In genomic region chr8:123101735-123102685, GRCm38 (mm10) we compare ENCODE assay signal across 8 mouse cellular contexts. TPM values are rescaled to one million over a fixed set of nuclear protein-coding genes. Genes with fewer than 3 reads are reported as not detected.
DNase-seq lines count a peak whose midpoint lies in the region; ATAC-seq lines count a peak whose summit lies in the region.

Gene Rpl13 (plus strand): TSS chr8:123102350.

- H3K36me3 ChIP-seq in hindbrain, embryonic 15.5 days = peaks cover 36% of the 10 kb centered on the region

- 2% methylated on average over 55 of the region's 56 CpGs for WGBS in hindbrain, embryonic 15.5 days

- peaks cover 23% of the 10 kb centered on the region for H3K4me1 ChIP-seq in hindbrain, embryonic 15.5 days (replicated peaks)

- DNase-seq in T-cell, adult 2 months (ENCODE audit: low spot score) = peak; percentile 86
- peak; percentile 97 to 98 for DNase-seq in cerebellum, postnatal 36 days
- DNase-seq in frontal cortex, postnatal 36 days (ENCODE audit: low spot score in 2 of 2) = peak; percentile 97 to 99
- peak; percentile 95 for DNase-seq in left cerebral cortex, adult 11 months (ENCODE audit: low spot score)
- DNase-seq in lung, postnatal 4 days = peak; percentile 98
- peak; percentile 88 for DNase-seq in retina, postnatal 7 days (ENCODE audit: low read depth, low spot score)
- peak; percentile 95 for DNase-seq in urinary bladder, adult 2 months (ENCODE audit: low spot score)

- H3K4me3 ChIP-seq in hindbrain, embryonic 15.5 days = peak within 1 kb of the TSS; percentile 58

- H3K27me3 ChIP-seq in hindbrain, embryonic 15.5 days = no peaks in the 10 kb centered on the region

- H3K4me2 ChIP-seq in hindbrain, embryonic 15.5 days = peak within 1 kb of the TSS; percentile 90

- peak within 1 kb of the TSS; percentile 96 for H3K9ac ChIP-seq in hindbrain, embryonic 15.5 days

- no peaks in the 10 kb centered on the region for H3K9me3 ChIP-seq in hindbrain, embryonic 15.5 days

- peak; percentile 96 for ATAC-seq in hindbrain, embryonic 15.5 days (ENCODE audit: low FRiP score, low read depth)

- H3K27ac ChIP-seq in hindbrain, embryonic 15.5 days (replicated peaks) = peak within 1 kb of the TSS; percentile 91

RNA-seq across cellular contexts. Expression of gene Rpl13, which starts in this region (rescaled TPM):
- 632 and 725 TPM in 2 replicates for polyA plus RNA-seq in hindbrain, embryonic 15.5 days (2015; fragmentation: Nextera tagmentation; extraction: Ambion mirVana)
- polyA plus RNA-seq in urinary bladder, adult 2 months (2012; rRNA removed) = 2,261 and 2,538 TPM in 2 replicates

Comparison
In these comparisons a context has a peak if more than half of its experiments do, and no peak if none do; other contexts are left out.
1. Peak in every context shown above with its lines: DNase-seq, ATAC-seq, H3K4me3 ChIP-seq and H3K27ac ChIP-seq.